Mouse (Mus musculus) cerebellum, adult 2 months (tissue): ENCODE data around the gene Ergic1.

Experiments used
- CTCF ChIP-seq: fragments of 200-500 bp; IDR thresholded peaks from 2 replicates; pipeline ENCODE4 v1.5.1; 2011; ENCODE audit warnings: low read depth, mild to moderate bottlenecking, control low read depth, low read length, moderate library complexity, borderline replicate concordance; ENCODE audit not compliant: insufficient read depth
- POLR2A ChIP-seq: fragments of 200-500 bp; IDR thresholded peaks from 2 replicates; pipeline ENCODE4 v1.6.1; 2011; ENCODE audit warnings: low read length, control low read depth, borderline replicate concordance; ENCODE audit not compliant: insufficient read depth

GRCm38 (mm10) chr17:26584063-26584462 lies 22.8 kb downstream of the Ergic1 start:
- TF ChIP-seq POLR2A (no peak), CTCF (no peak)
